Mouse (Mus musculus): ENCODE measurements at regions not wholly inside any gene's neighbourhood (a gene's known extent, or its start where the extent isn't known, plus 50 kb on each side); places are given as distances from the start of the nearest gene placed in this dataset.

- TF ChIP-seq CTCF (IDR thresholded peaks at IDR 0.05; ENCODE audit: low read depth) = no peak
- TF ChIP-seq EP300 (IDR thresholded peaks at IDR 0.05; ENCODE audit: low read depth) = no peak
Observed at GRCm38 (mm10) chr17:85930331-85930730, 214.6 kb downstream of the Srbd1 start.
